14 mouse cellular contexts compared by ENCODE assay signal in the genomic region with DNA sequence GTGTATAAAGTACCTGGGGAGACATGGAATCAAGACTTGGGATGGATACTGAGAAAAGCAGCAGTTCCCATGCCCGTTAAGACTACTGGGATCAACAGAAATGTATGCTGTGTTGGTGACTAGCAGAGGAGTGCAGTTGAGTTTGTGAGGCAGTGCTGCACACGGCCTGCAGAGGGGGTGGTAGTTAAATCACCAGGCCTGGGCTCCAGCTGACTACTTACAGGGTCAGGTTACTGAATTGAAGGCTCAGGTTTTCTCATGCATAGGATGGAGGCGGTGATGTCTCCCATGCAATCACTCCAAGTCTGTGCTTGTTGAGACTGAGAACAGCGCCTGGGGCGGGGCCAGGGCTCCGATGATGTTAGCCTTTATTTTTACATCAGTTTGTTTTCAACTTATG. TPM values are rescaled to one million over a fixed set of nuclear protein-coding genes. Genes with fewer than 3 reads are reported as not detected.
DNase-seq lines count a peak whose midpoint lies in the region; ATAC-seq and TF ChIP-seq lines count a peak whose summit lies in the region.
"Had no signal": no experiment of that assay in that cellular context is flagged by ENCODE, and none has a peak within 500 bp of the region (broad histone marks: within the 10 kb centered on the region; RNA-seq: fewer than 3 reads in every experiment).

No protein-coding gene starts in this region.

- no peak overlapping the region for H3K4me2 ChIP-seq in intestine, postnatal 0 days (replicated peaks; ENCODE audit: low read depth)
- H3K4me2 ChIP-seq in intestine, embryonic 16.5 days (ENCODE audit: low read depth, low read length), result no peak overlapping the region
- no peak overlapping the region for H3K4me2 ChIP-seq in stomach, postnatal 0 days (replicated peaks; ENCODE audit: low read depth)
- H3K4me2 ChIP-seq: neural tube, embryonic 13.5 days had no signal

- H3K27me3 ChIP-seq in intestine, postnatal 0 days (replicated peaks; ENCODE audit: control insufficient read depth, insufficient read depth, low read length), result no peaks in the 10 kb centered on the region
- H3K27me3 ChIP-seq in intestine, embryonic 16.5 days (replicated peaks; ENCODE audit: control insufficient read depth, insufficient read depth, low read length), result no peaks in the 10 kb centered on the region; the same call in 1 of the 2 replicates
- H3K27me3 ChIP-seq in embryonic facial prominence, embryonic 10.5 days (replicated peaks; ENCODE audit: low read depth, poor library complexity, severe bottlenecking), result peaks cover 9% of the 10 kb centered on the region; the same call in 1 of the 2 replicates
- no peaks in the 10 kb centered on the region for H3K27me3 ChIP-seq in stomach, postnatal 0 days (ENCODE audit: control insufficient read depth, insufficient read depth, low read length)

- H3K4me1 ChIP-seq in intestine, postnatal 0 days (replicated peaks; ENCODE audit: control insufficient read depth, insufficient read depth, low read length), result no peaks in the 10 kb centered on the region
- no peaks in the 10 kb centered on the region for H3K4me1 ChIP-seq in intestine, embryonic 16.5 days (ENCODE audit: control insufficient read depth, insufficient read depth, low read length)
- peaks cover 34% of the 10 kb centered on the region for H3K4me1 ChIP-seq in embryonic facial prominence, embryonic 10.5 days
- no peaks in the 10 kb centered on the region for H3K4me1 ChIP-seq in stomach, postnatal 0 days (replicated peaks; ENCODE audit: control insufficient read depth, insufficient read depth)

- TF ChIP-seq EP300 in stomach, postnatal 0 days (optimal IDR thresholded peaks at IDR 0.05), result no peak

- no peaks in the 10 kb centered on the region for H3K9me3 ChIP-seq in intestine, postnatal 0 days (ENCODE audit: control insufficient read depth)
- no peaks in the 10 kb centered on the region for H3K9me3 ChIP-seq in intestine, embryonic 16.5 days (ENCODE audit: control insufficient read depth, low read length)
- H3K9me3 ChIP-seq in embryonic facial prominence, embryonic 10.5 days, result no peaks in the 10 kb centered on the region
- no peaks in the 10 kb centered on the region for H3K9me3 ChIP-seq in stomach, postnatal 0 days (ENCODE audit: control insufficient read depth, low read length)
- H3K9me3 ChIP-seq: neural tube, embryonic 13.5 days had no signal

- H3K4me3 ChIP-seq in intestine, postnatal 0 days (ENCODE audit: low read depth, low read length), result no peak overlapping the region
- no peak overlapping the region for H3K4me3 ChIP-seq in intestine, embryonic 16.5 days (ENCODE audit: low read length)
- H3K4me3 ChIP-seq in embryonic facial prominence, embryonic 10.5 days, result no peak overlapping the region
- H3K4me3 ChIP-seq in stomach, postnatal 0 days (ENCODE audit: low read depth, low read length), result no peak overlapping the region
- H3K4me3 ChIP-seq: neural tube, embryonic 13.5 days had no signal

- ATAC-seq in intestine, postnatal 0 days, result no peak
- ATAC-seq in intestine, embryonic 16.5 days, result no peak
- ATAC-seq in stomach, postnatal 0 days (ENCODE audit: low FRiP score, low TSS enrichment), result no peak

- DNase-seq in retina, embryonic 14.5 days (ENCODE audit: low spot score), result peak; percentile 34
- no peak for DNase-seq in retina, postnatal 1 day
- DNase-seq in embryonic facial prominence, embryonic 10.5 days (ENCODE audit: low spot score), result peak; percentile 71
- no peak for DNase-seq in stomach, postnatal 0 days (ENCODE audit: low spot score)
- DNase-seq in adrenal gland, adult (ENCODE audit: inconsistent age in 2 of 2, low spot score in 1 of 2), result no peak
- DNase-seq in heart, postnatal 4 days, result no peak
- DNase-seq: gastrocnemius, postnatal 10 days; heart, postnatal 36 days; layer of hippocampus, adult 9-11 months; thymus, postnatal 14 days had no signal

- WGBS in intestine, postnatal 0 days, result 30% methylated on average over 6 of the region's 6 CpGs
- WGBS in intestine, embryonic 16.5 days, result 32% methylated on average over 6 of the region's 6 CpGs
- 23% methylated on average over 6 of the region's 6 CpGs for WGBS in embryonic facial prominence, embryonic 10.5 days
- 36% methylated on average over 6 of the region's 6 CpGs for WGBS in stomach, postnatal 0 days

- TF ChIP-seq CTCF in intestine, postnatal 0 days (IDR thresholded peaks at IDR 0.05; ENCODE audit: low read depth), result peak; percentile 48
- TF ChIP-seq CTCF in stomach, postnatal 0 days (IDR thresholded peaks at IDR 0.05; ENCODE audit: low read depth), result peak; percentile 62

- H3K36me3 ChIP-seq in intestine, postnatal 0 days (ENCODE audit: control insufficient read depth, insufficient read depth), result no peaks in the 10 kb centered on the region
- no peaks in the 10 kb centered on the region for H3K36me3 ChIP-seq in intestine, embryonic 16.5 days (ENCODE audit: control insufficient read depth, insufficient read depth, low read length)
- no peaks in the 10 kb centered on the region for H3K36me3 ChIP-seq in embryonic facial prominence, embryonic 10.5 days (replicated peaks)
- no peaks in the 10 kb centered on the region for H3K36me3 ChIP-seq in stomach, postnatal 0 days (ENCODE audit: control insufficient read depth, insufficient read depth, low read length)
- H3K36me3 ChIP-seq: neural tube, embryonic 13.5 days had no signal

- no peak overlapping the region for H3K27ac ChIP-seq in intestine, postnatal 0 days (ENCODE audit: low read depth, low read length)
- H3K27ac ChIP-seq in intestine, embryonic 16.5 days (ENCODE audit: low read length), result no peak overlapping the region
- no peak overlapping the region for H3K27ac ChIP-seq in embryonic facial prominence, embryonic 10.5 days (replicated peaks)
- no peak overlapping the region for H3K27ac ChIP-seq in stomach, postnatal 0 days (replicated peaks)
- H3K27ac ChIP-seq: neural tube, embryonic 13.5 days had no signal

- no peak overlapping the region for H3K9ac ChIP-seq in intestine, postnatal 0 days (ENCODE audit: low read depth, low read length)
- H3K9ac ChIP-seq in intestine, embryonic 16.5 days (ENCODE audit: low read depth, low read length), result no peak overlapping the region
- H3K9ac ChIP-seq in stomach, postnatal 0 days (ENCODE audit: low read length), result no peak overlapping the region
- H3K9ac ChIP-seq: neural tube, embryonic 13.5 days had no signal

RNA-seq across cellular contexts. Expression of a gene that starts 31.4 kb away (rescaled TPM):
- 19.3 and 19.4 TPM in 2 replicates for polyA plus RNA-seq in intestine, postnatal 0 days (2015; fragmentation: Nextera tagmentation; extraction: Ambion mirVana)
- 8.8 TPM in 2 replicates for polyA plus RNA-seq in intestine, embryonic 16.5 days (2015; fragmentation: Nextera tagmentation; extraction: Ambion mirVana)
- 23.8 and 40.2 TPM in 2 replicates for polyA plus RNA-seq in embryonic facial prominence, embryonic 10.5 days (2016; fragmentation: Nextera tagmentation; extraction: Ambion mirVana)
- 10.1 and 10.6 TPM in 2 replicates for polyA plus RNA-seq in stomach, postnatal 0 days (2015; fragmentation: Nextera tagmentation; extraction: Ambion mirVana)
- total RNA-seq in heart, postnatal 4 days (2021), result under 1 TPM; 0.20 to 0.24 TPM
- total RNA-seq: MEL had no signal

Comparison
In these comparisons a context has a peak if more than half of its experiments do, and no peak if none do; other contexts are left out.
1. DNase-seq: peak in retina, embryonic 14.5 days (single experiment) and embryonic facial prominence, embryonic 10.5 days (single experiment); none in retina, postnatal 1 day (single experiment), stomach, postnatal 0 days (single experiment), adrenal gland, adult (0 of 2) and heart, postnatal 4 days (single experiment).